Mouse (Mus musculus) neural tube, embryonic 10.5 days (tissue): ENCODE measurements around the gene Prss2.
"Not testable (repeated sequence)": the region's sequence is repeated elsewhere in the genome, so short reads cannot be mapped to it uniquely, and the experiment has no call there.

Experiments
- DNase-seq: peaks from one replicate; pipeline ENCODE4 v3.0.0-alpha.2; 2017; ENCODE audit warnings: low spot score; ENCODE audit errors: extremely low spot score

The Prss2 gene

GRCm38 (mm10) chr6:41554295-41555169 lies 32.9 kb downstream of the Prss2 start:
- DNase-seq, result no peak

GRCm38 (mm10) chr6:41556389-41556788 lies 34.8 kb downstream of the Prss2 start:
- no peak for DNase-seq

GRCm38 (mm10) chr6:41557468-41557867 lies 35.9 kb downstream of the Prss2 start:
- no peak for DNase-seq

- DNase-seq, result no peak
Measured at GRCm38 (mm10) chr6:41558271-41558670, 36.7 kb downstream of the Prss2 start.

- DNase-seq, result no peak
Measured at GRCm38 (mm10) chr6:41559331-41559730, 37.7 kb downstream of the Prss2 start.

GRCm38 (mm10) chr6:41560273-41560672 lies 38.7 kb downstream of the Prss2 start:
- DNase-seq, result no peak

GRCm38 (mm10) chr6:41562598-41562997 lies 41.0 kb downstream of the Prss2 start:
- no peak for DNase-seq

- not testable (repeated sequence) for DNase-seq
Measured at GRCm38 (mm10) chr6:41563104-41563951, 41.7 kb downstream of the Prss2 start.

- DNase-seq, result no peak
Measured at GRCm38 (mm10) chr6:41565261-41565660, 43.7 kb downstream of the Prss2 start.

GRCm38 (mm10) chr6:41566965-41567364 lies 45.4 kb downstream of the Prss2 start:
- no peak for DNase-seq

- no peak for DNase-seq
Measured at GRCm38 (mm10) chr6:41569078-41569477, 47.5 kb downstream of the Prss2 start.
